In the genomic region with DNA sequence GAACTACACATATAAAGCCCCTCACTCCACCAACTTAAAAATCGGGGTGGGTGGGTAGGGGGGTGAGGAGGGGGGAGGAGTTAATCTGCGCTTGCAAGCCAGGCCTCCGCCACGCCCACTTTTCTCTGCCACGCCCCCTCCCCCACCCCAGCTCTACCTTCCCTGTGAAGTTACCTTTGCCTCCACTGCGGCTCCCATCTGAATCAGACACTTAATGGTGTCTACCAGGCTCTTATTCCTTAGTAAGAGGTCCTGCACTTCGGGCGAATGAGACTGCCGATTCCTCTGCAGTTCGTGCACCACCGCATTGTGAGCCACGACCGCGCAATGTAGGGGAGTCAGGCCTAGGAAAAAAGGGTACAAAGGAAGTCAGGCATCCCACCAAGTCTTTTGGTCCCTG, we compare ENCODE assay signal across 23 mouse cellular contexts. TPM values are rescaled to one million over a fixed set of nuclear protein-coding genes. Genes with fewer than 3 reads are reported as not detected.
DNase-seq lines count a peak whose midpoint lies in the region; ATAC-seq and TF ChIP-seq lines count a peak whose summit lies in the region.
"Had no signal": no experiment of that assay in that cellular context is flagged by ENCODE, and none has a peak within 500 bp of the region (broad histone marks: within the 10 kb centered on the region; RNA-seq: fewer than 3 reads in every experiment).

No protein-coding gene starts in this region.

- peaks cover 24% of the 10 kb centered on the region for H3K4me1 ChIP-seq in kidney, embryonic 16.5 days (ENCODE audit: insufficient read depth, low read length)
- peaks cover 56% of the 10 kb centered on the region for H3K4me1 ChIP-seq in E14TG2a.4 (replicated peaks; ENCODE audit: low read depth, low read length)

- no peak overlapping the region for H3K4me3 ChIP-seq in kidney, embryonic 16.5 days (ENCODE audit: low read length)
- H3K4me3 ChIP-seq in E14TG2a.4 (replicated peaks; ENCODE audit: low read length) (peak overlapping the region; percentile 51), myocyte (no peak overlapping the region)
- H3K4me3 ChIP-seq: forebrain, embryonic 10.5 days; gastrocnemius, adult 2 months; heart, embryonic 13.5 days; hindbrain, embryonic 13.5 days; limb, embryonic 13.5 days; midbrain, embryonic 10.5 days; neural tube, embryonic 13.5 days had no signal

- peaks cover 4% of the 10 kb centered on the region for H3K9me3 ChIP-seq in kidney, embryonic 16.5 days (ENCODE audit: low read length)
- H3K9me3 ChIP-seq in E14TG2a.4 (ENCODE audit: low read length) = no peaks in the 10 kb centered on the region
- H3K9me3 ChIP-seq: forebrain, embryonic 10.5 days; G1E; heart, embryonic 13.5 days; hindbrain, embryonic 13.5 days; limb, embryonic 13.5 days; midbrain, embryonic 10.5 days; neural tube, embryonic 13.5 days had no signal

- H3K4me2 ChIP-seq in kidney, embryonic 16.5 days (replicated peaks; ENCODE audit: low read depth, low read length) = no peak overlapping the region
- no peak overlapping the region for H3K4me2 ChIP-seq in myocyte (ENCODE audit: low read depth)
- H3K4me2 ChIP-seq: heart, embryonic 13.5 days; hindbrain, embryonic 13.5 days; limb, embryonic 13.5 days; neural tube, embryonic 13.5 days had no signal

- no peak for TF ChIP-seq CTCF in E14TG2a.4 (conservative IDR thresholded peaks at IDR 0.05; ENCODE audit: low read length)

- H3K9ac ChIP-seq in kidney, embryonic 16.5 days (replicated peaks; ENCODE audit: low read length) = no peak overlapping the region
- H3K9ac ChIP-seq: forebrain, postnatal 0 days; heart, embryonic 13.5 days; hindbrain, embryonic 13.5 days; limb, embryonic 13.5 days; neural tube, embryonic 13.5 days had no signal

- H3K36me3 ChIP-seq in kidney, embryonic 16.5 days (ENCODE audit: insufficient read depth, low read length) = peaks cover 69% of the 10 kb centered on the region
- H3K36me3 ChIP-seq in E14TG2a.4 (ENCODE audit: insufficient read depth, low read length) (peaks cover 84% of the 10 kb centered on the region), myocyte (ENCODE audit: control insufficient read depth, insufficient read depth) (peaks cover 91% of the 10 kb centered on the region)

- H3K27me3 ChIP-seq in kidney, embryonic 16.5 days (ENCODE audit: insufficient read depth, low read length) = no peaks in the 10 kb centered on the region
- H3K27me3 ChIP-seq in E14TG2a.4 (ENCODE audit: insufficient read depth, low read length) (peaks cover 9% of the 10 kb centered on the region), myocyte (ENCODE audit: control insufficient read depth, insufficient read depth, insufficient read length) (no peaks in the 10 kb centered on the region)
- H3K27me3 ChIP-seq: heart, embryonic 13.5 days; limb, embryonic 13.5 days had no signal

- H3K79me2 ChIP-seq in myocyte (ENCODE audit: control insufficient read depth, insufficient read depth) = peaks cover 50% of the 10 kb centered on the region

- DNase-seq in kidney, postnatal 25 days = peak; percentile 18 to 44
- DNase-seq in R1 (ENCODE audit: low read depth, low spot score) = peak; percentile 46
- DNase-seq in c-Kit-positive CD71-positive TER-119-positive erythroid progenitor cells, embryonic 14.5 days (ENCODE audit: low spot score) = no peak
- no peak for DNase-seq in layer of hippocampus, postnatal 36 days
- no peak for DNase-seq in left cerebral cortex, postnatal 10 days (ENCODE audit: extremely low spot score in 1 of 2, low spot score in 2 of 2)
- DNase-seq: adrenal gland, adult 2 months; cerebellum, adult 8-10 months; forebrain, postnatal 0 days; gastrocnemius, adult 2 months; kidney, adult 11 months; kidney, postnatal 14 days; spleen, adult 18-20 months; thymus, postnatal 14 days had no signal

- ATAC-seq in kidney, embryonic 16.5 days (ENCODE audit: low FRiP score, low TSS enrichment) = no peak
- ATAC-seq: forebrain, postnatal 0 days had no signal

- TF ChIP-seq POLR2A in myocyte (IDR thresholded peaks at IDR 0.05; ENCODE audit: insufficient read length, low read depth) = no peak

- no peak overlapping the region for H3ac ChIP-seq in myocyte (ENCODE audit: control insufficient read depth, insufficient read length)

- intact Hi-C loops in left cerebral cortex, postnatal 10 days (cut with DNase I) = no loop called here

- 83% methylated on average over 14 of the region's 14 CpGs for WGBS in kidney, embryonic 16.5 days

- no peak overlapping the region for H3K27ac ChIP-seq in kidney, embryonic 16.5 days (ENCODE audit: low read length)
- H3K27ac ChIP-seq: forebrain, embryonic 10.5 days; gastrocnemius, adult 2 months; heart, embryonic 13.5 days; hindbrain, embryonic 13.5 days; limb, embryonic 13.5 days; midbrain, embryonic 10.5 days; neural tube, embryonic 13.5 days had no signal

TF ChIP-seq in myocyte, 11 proteins besides CTCF, POLR2A, EP300 and RAD21:
- TF ChIP-seq MYOD1 (IDR thresholded peaks at IDR 0.05; ENCODE audit: control insufficient read depth in 1 of 3, insufficient read length in 2 of 3, low read depth in 2 of 3) (no peak), MYOG (IDR thresholded peaks at IDR 0.05; ENCODE audit: control insufficient read depth in 1 of 3, insufficient read depth in 1 of 3, insufficient read length in 2 of 3, low read depth in 2 of 3) (no peak), POLR2AphosphoS2 (IDR thresholded peaks at IDR 0.05; ENCODE audit: insufficient read length, low read depth) (peak; percentile 44)

RNA-seq across cellular contexts. Expression of gene Nfkbiz, which starts 23.2 kb away (rescaled TPM):
- polyA plus RNA-seq in kidney, embryonic 16.5 days (2015; fragmentation: Nextera tagmentation; extraction: Ambion mirVana) = 4.5 and 5.1 TPM in 2 replicates
- 2.6 TPM for polyA plus RNA-seq in myocyte (2012; fragmentation: generic; extraction: Trizol)
- 1 to 10 TPM; 6.1 to 6.5 TPM for total RNA-seq in layer of hippocampus, postnatal 36 days (2021)
- 1 to 10 TPM; 2.6 to 2.8 TPM for total RNA-seq in left cerebral cortex, postnatal 10 days (2021)

Comparison
In these comparisons a context has a peak if more than half of its experiments do, and no peak if none do; other contexts are left out.
1. DNase-seq: peak in kidney, postnatal 25 days (2 of 2) and R1 (single experiment); none in c-Kit-positive CD71-positive TER-119-positive erythroid progenitor cells, embryonic 14.5 days (single experiment), layer of hippocampus, postnatal 36 days (0 of 2) and left cerebral cortex, postnatal 10 days (0 of 2).